Mouse (Mus musculus) adrenal gland, adult (tissue): ENCODE measurements around the gene Vmn1r214.

Source experiments
- DNase-seq, 2 experiments: peaks; one replicate each; pipeline ENCODE4 v3.0.0; 2022 to 2023; ENCODE audit warnings: low spot score in 1 of 2; ENCODE audit not compliant: inconsistent age in 2 of 2

Vmn1r214 gene

GRCm38 (mm10) chr13:23030118-23030517, at the start of gene Vmn1r214:
Gene Vmn1r214 (plus strand): TSS chr13:23030418.
- DNase-seq = no peak

GRCm38 (mm10) chr13:22990214-22990891, 39.9 kb upstream of the Vmn1r214 start:
- DNase-seq = no peak

- DNase-seq = no peak
These were observed 38.0 kb upstream of the Vmn1r214 start for GRCm38 (mm10) chr13:22992178-22992700.

GRCm38 (mm10) chr13:22992721-22993120, 37.5 kb upstream of the Vmn1r214 start:
- DNase-seq = no peak

- no peak for DNase-seq
These were observed 22.9 kb upstream of the Vmn1r214 start, which contains the start of gene Vmn1r213 for GRCm38 (mm10) chr13:23007356-23007755. Gene Vmn1r213 (plus strand): TSS chr13:23007656.

GRCm38 (mm10) chr13:23018158-23018557, 12.1 kb upstream of the Vmn1r214 start:
- no peak for DNase-seq

GRCm38 (mm10) chr13:23024812-23025211, 5.4 kb upstream of the Vmn1r214 start:
- DNase-seq = no peak

- no peak for DNase-seq
These were observed 27.6 kb downstream of the Vmn1r214 start for GRCm38 (mm10) chr13:23057778-23058177.

- no peak for DNase-seq
These were observed 37.5 kb downstream of the Vmn1r214 start, which contains the start of gene Vmn1r215 for GRCm38 (mm10) chr13:23067725-23068124. Gene Vmn1r215 (plus strand): TSS chr13:23068025.

GRCm38 (mm10) chr13:23069312-23069711, 39.1 kb downstream of the Vmn1r214 start:
- no peak for DNase-seq
